Comparison of ENCODE assay signal across 8 mouse cellular contexts in genomic region chr8:9975276-9975675, GRCm38 (mm10). TPM values are rescaled to one million over a fixed set of nuclear protein-coding genes. Genes with fewer than 3 reads are reported as not detected.
DNase-seq lines count a peak whose midpoint lies in the region; ATAC-seq and TF ChIP-seq lines count a peak whose summit lies in the region.

No protein-coding gene starts in this region.

- no peak for TF ChIP-seq EP300 in liver, embryonic 14.5 days (IDR thresholded peaks at IDR 0.05; ENCODE audit: low read depth)

- H3K27me3 ChIP-seq in lung, embryonic 16.5 days (ENCODE audit: control insufficient read depth, insufficient read depth, low read depth, low read length): no peaks in the 10 kb centered on the region
- H3K27me3 ChIP-seq in forebrain, embryonic 13.5 days: no peaks in the 10 kb centered on the region
- no peaks in the 10 kb centered on the region for H3K27me3 ChIP-seq in liver, embryonic 14.5 days (ENCODE audit: control insufficient read depth, insufficient read depth, low read length)

- no peak for ATAC-seq in lung, embryonic 16.5 days (ENCODE audit: low read depth)
- no peak for ATAC-seq in forebrain, embryonic 13.5 days
- ATAC-seq in liver, embryonic 14.5 days (ENCODE audit: insufficient read depth): no peak
- ATAC-seq in activated CD4-positive, CD25-positive, alpha-beta regulatory T cell, adult 4 months: no peak

- DNase-seq in lung, postnatal 25 days (ENCODE audit: low spot score): no peak
- no peak for DNase-seq in liver, embryonic 14.5 days (ENCODE audit: low read depth in 3 of 3, low spot score in 3 of 3)
- peak; percentile 48 to 52 for DNase-seq in thymus, postnatal 10 days (ENCODE audit: low spot score in 2 of 2)
- DNase-seq in layer of hippocampus, postnatal 36 days: no peak
- no peak for DNase-seq in cerebellum, adult 8-10 months

- peak overlapping the region; percentile 81 for H3K4me3 ChIP-seq in lung, embryonic 16.5 days (ENCODE audit: low read length)
- H3K4me3 ChIP-seq in forebrain, embryonic 13.5 days: peak overlapping the region; percentile 70
- H3K4me3 ChIP-seq in liver, embryonic 14.5 days (ENCODE audit: insufficient read depth in 1 of 2, low read depth in 2 of 2, low read length in 2 of 2): peak overlapping the region in 1 of 2 experiments; percentile 71; a peak in 2 of 4 replicates

- peak overlapping the region; percentile 86 for H3K4me2 ChIP-seq in lung, embryonic 16.5 days (ENCODE audit: low read depth, low read length)
- peak overlapping the region; percentile 76 for H3K4me2 ChIP-seq in forebrain, embryonic 13.5 days
- H3K4me2 ChIP-seq in liver, embryonic 14.5 days (ENCODE audit: low read depth): peak overlapping the region; percentile 83

- no peak overlapping the region for H3K27ac ChIP-seq in lung, embryonic 16.5 days (ENCODE audit: low read length)
- no peak overlapping the region for H3K27ac ChIP-seq in forebrain, embryonic 13.5 days
- no peak overlapping the region for H3K27ac ChIP-seq in liver, embryonic 14.5 days

- H3K9ac ChIP-seq in lung, embryonic 16.5 days (ENCODE audit: low read length): peak overlapping the region; percentile 12; the same call in 1 of the 2 replicates
- H3K9ac ChIP-seq in forebrain, embryonic 13.5 days: peak overlapping the region; percentile 75
- peak overlapping the region; percentile 58 for H3K9ac ChIP-seq in liver, embryonic 14.5 days (replicated peaks)

- H3K9me3 ChIP-seq in lung, embryonic 16.5 days (ENCODE audit: control insufficient read depth, low read length): no peaks in the 10 kb centered on the region
- no peaks in the 10 kb centered on the region for H3K9me3 ChIP-seq in forebrain, embryonic 13.5 days (replicated peaks)
- no peaks in the 10 kb centered on the region for H3K9me3 ChIP-seq in liver, embryonic 14.5 days (ENCODE audit: control insufficient read depth, low read length)

- TF ChIP-seq CTCF in liver, embryonic 14.5 days (IDR thresholded peaks at IDR 0.05; ENCODE audit: low read depth): no peak

- H3K36me3 ChIP-seq in lung, embryonic 16.5 days (ENCODE audit: control insufficient read depth, insufficient read depth, low read length): peaks cover 22% of the 10 kb centered on the region
- H3K36me3 ChIP-seq in forebrain, embryonic 13.5 days (ENCODE audit: poor library complexity, severe bottlenecking): peaks cover 29% of the 10 kb centered on the region
- peaks cover 4% of the 10 kb centered on the region for H3K36me3 ChIP-seq in liver, embryonic 14.5 days (replicated peaks; ENCODE audit: control insufficient read depth, insufficient read depth, low read depth)

- WGBS in lung, embryonic 16.5 days: 26% methylated on average over 5 of the region's 5 CpGs
- WGBS in forebrain, embryonic 13.5 days: 57% methylated on average over 5 of the region's 5 CpGs
- 24% methylated on average over 5 of the region's 5 CpGs for WGBS in liver, embryonic 14.5 days (ENCODE audit: insufficient replicate concordance)

- H3K4me1 ChIP-seq in lung, embryonic 16.5 days (replicated peaks; ENCODE audit: control insufficient read depth, insufficient read depth, low read length): peaks cover 27% of the 10 kb centered on the region
- peaks cover 39% of the 10 kb centered on the region for H3K4me1 ChIP-seq in forebrain, embryonic 13.5 days
- H3K4me1 ChIP-seq in liver, embryonic 14.5 days (replicated peaks; ENCODE audit: control insufficient read depth in 2 of 2, insufficient read depth in 2 of 2, low read length in 1 of 2): peaks cover 15 to 27% of the 10 kb centered on the region in 2 experiments

RNA-seq across cellular contexts. Expression of gene Lig4, which starts 2.2 kb away (rescaled TPM):
- polyA plus RNA-seq in lung, embryonic 16.5 days (2015; fragmentation: Nextera tagmentation; extraction: Ambion mirVana): 5.3 and 5.7 TPM in 2 replicates
- polyA plus RNA-seq in forebrain, embryonic 13.5 days (2015; fragmentation: Nextera tagmentation; extraction: Ambion mirVana): 10.5 and 11.0 TPM in 2 replicates
- 0.45 and 0.83 TPM in 2 replicates for polyA plus RNA-seq in liver, embryonic 14.5 days (2012; rRNA removed)
- polyA plus RNA-seq in liver, embryonic 14.5 days (2014; fragmentation: Nextera tagmentation; extraction: Ambion mirVana): 0.94 and 1.0 TPM in 2 replicates
- total RNA-seq in layer of hippocampus, postnatal 36 days (2021): 10 to 100 TPM; 12.1 to 12.9 TPM
- polyA plus RNA-seq in activated CD4-positive, CD25-positive, alpha-beta regulatory T cell, adult 4 months (2017; shearing (Covaris generic)): 1 to 10 TPM; 2.5 to 4.6 TPM

RNA-seq across cellular contexts. Expression of gene Abhd13, which starts 2.2 kb away (rescaled TPM):
- polyA plus RNA-seq in lung, embryonic 16.5 days (2015; fragmentation: Nextera tagmentation; extraction: Ambion mirVana): 13.8 and 15.0 TPM in 2 replicates
- 13.5 and 15.1 TPM in 2 replicates for polyA plus RNA-seq in forebrain, embryonic 13.5 days (2015; fragmentation: Nextera tagmentation; extraction: Ambion mirVana)
- polyA plus RNA-seq in liver, embryonic 14.5 days (2012; rRNA removed): 2.1 and 2.7 TPM in 2 replicates
- polyA plus RNA-seq in liver, embryonic 14.5 days (2014; fragmentation: Nextera tagmentation; extraction: Ambion mirVana): 5.1 and 5.3 TPM in 2 replicates
- 10 to 100 TPM; 28.7 to 30.1 TPM for total RNA-seq in layer of hippocampus, postnatal 36 days (2021)
- polyA plus RNA-seq in activated CD4-positive, CD25-positive, alpha-beta regulatory T cell, adult 4 months (2017; shearing (Covaris generic)): 1 to 10 TPM; 3.7 to 4.1 TPM

RNA-seq across cellular contexts. Expression of gene Tnfsf13b, which starts 31.0 kb away (rescaled TPM):
- 1.4 and 1.5 TPM in 2 replicates for polyA plus RNA-seq in lung, embryonic 16.5 days (2015; fragmentation: Nextera tagmentation; extraction: Ambion mirVana)
- 0.23 and 0.25 TPM in 2 replicates for polyA plus RNA-seq in forebrain, embryonic 13.5 days (2015; fragmentation: Nextera tagmentation; extraction: Ambion mirVana)
- 0.17 and 0.21 TPM in 2 replicates for polyA plus RNA-seq in liver, embryonic 14.5 days (2012; rRNA removed)
- polyA plus RNA-seq in liver, embryonic 14.5 days (2014; fragmentation: Nextera tagmentation; extraction: Ambion mirVana): 0.15 TPM in 1 of 2 replicates, not detected in the other
- 1 to 10 TPM; 2.1 to 3.0 TPM for total RNA-seq in layer of hippocampus, postnatal 36 days (2021)
- 1 to 10 TPM; 6.3 TPM for polyA plus RNA-seq in activated CD4-positive, CD25-positive, alpha-beta regulatory T cell, adult 4 months (2017; shearing (Covaris generic))

Comparison
In these comparisons a context has a peak if more than half of its experiments do, and no peak if none do; other contexts are left out.
1. H3K9ac ChIP-seq: peak in every context shown above with its lines; median percentile 75 in forebrain, embryonic 13.5 days; 58 in liver, embryonic 14.5 days; 12 in lung, embryonic 16.5 days.
2. DNase-seq: peak in thymus, postnatal 10 days (2 of 2); none in lung, postnatal 25 days (single experiment), liver, embryonic 14.5 days (0 of 3), layer of hippocampus, postnatal 36 days (0 of 2) and cerebellum, adult 8-10 months (single experiment).
3. Peak in every context shown above with its lines, with median percentiles within 50 percentile points of each other: H3K4me2 ChIP-seq.